In the genomic region with DNA sequence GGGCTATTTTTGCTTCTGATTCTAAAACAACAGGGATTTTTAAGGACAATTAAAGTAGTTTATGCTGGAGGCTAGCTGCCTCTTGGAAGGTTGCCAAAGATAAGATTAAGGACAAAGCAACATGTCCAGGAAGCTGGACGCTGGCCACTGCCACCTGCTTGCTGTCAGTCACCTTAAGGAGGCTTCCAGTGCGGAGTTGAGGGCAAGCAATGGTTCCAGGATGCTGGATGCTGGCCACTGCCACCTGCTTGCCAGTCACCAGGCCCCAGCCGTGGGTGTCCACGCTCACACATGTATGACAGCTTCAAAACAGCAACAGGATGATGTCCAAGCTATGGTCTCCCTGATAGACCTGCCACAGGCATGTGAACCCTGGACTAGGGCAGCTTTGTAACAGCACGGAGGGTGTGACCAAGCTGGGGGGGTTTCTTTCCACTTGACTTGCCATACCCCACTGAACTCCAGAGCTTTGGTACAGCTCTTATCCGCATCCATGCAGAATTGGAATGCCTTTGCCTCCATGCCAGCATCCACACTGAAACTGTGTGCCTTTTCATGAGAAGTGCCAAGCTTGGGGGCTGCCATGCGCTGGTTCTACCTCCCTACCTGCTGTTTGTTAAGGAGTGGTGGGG, we compare ENCODE assay signal across 9 mouse cellular contexts.
A peak's percentile ranks its signal among the peaks of the same experiment; 100 is the strongest.
DNase-seq lines count a peak whose midpoint lies in the region; ATAC-seq and TF ChIP-seq lines count a peak whose summit lies in the region.
"Had no signal": no experiment of that assay in that cellular context is flagged by ENCODE, and none has a peak within 500 bp of the region (broad histone marks: within the 10 kb centered on the region; RNA-seq: fewer than 3 reads in every experiment).

No protein-coding gene starts in this region.

- WGBS in midbrain, postnatal 0 days, result 70% methylated on average over 7 of the region's 7 CpGs
- 72% methylated on average over 7 of the region's 7 CpGs for WGBS in midbrain, embryonic 16.5 days
- WGBS in limb, embryonic 14.5 days, result 80% methylated on average over 7 of the region's 7 CpGs

- no peak overlapping the region for H3K4me2 ChIP-seq in midbrain, postnatal 0 days (ENCODE audit: low read depth, low read length, poor library complexity, severe bottlenecking)
- no peak overlapping the region for H3K4me2 ChIP-seq in midbrain, embryonic 16.5 days (ENCODE audit: low read length)
- H3K4me2 ChIP-seq in limb, embryonic 14.5 days (replicated peaks; ENCODE audit: low read depth, low read length, severe bottlenecking), result no peak overlapping the region
- H3K4me2 ChIP-seq: liver, embryonic 15.5 days had no signal

- TF ChIP-seq CTCF in midbrain, postnatal 0 days (IDR thresholded peaks at IDR 0.05), result no peak

- DNase-seq in heart, postnatal 10 days, result peak; percentile 3 to 14
- no peak for DNase-seq in heart, adult 8-10 months (ENCODE audit: low spot score)
- DNase-seq in midbrain, postnatal 0 days (ENCODE audit: low spot score), result peak; percentile 52
- DNase-seq in cerebellum, adult 8-10 months, result peak; percentile 1
- DNase-seq in limb, embryonic 14.5 days (ENCODE audit: low spot score), result peak; percentile 42
- DNase-seq in yolk sac, embryonic 10.5 days (ENCODE audit: low spot score), result no peak

- H3K9me3 ChIP-seq in midbrain, postnatal 0 days (ENCODE audit: low read length), result no peaks in the 10 kb centered on the region
- H3K9me3 ChIP-seq in midbrain, embryonic 16.5 days (replicated peaks; ENCODE audit: control insufficient read depth, low read length, poor library complexity, severe bottlenecking), result no peaks in the 10 kb centered on the region
- H3K9me3 ChIP-seq in limb, embryonic 14.5 days (ENCODE audit: control insufficient read depth, low read length), result no peaks in the 10 kb centered on the region
- H3K9me3 ChIP-seq: liver, embryonic 15.5 days had no signal

- intact Hi-C loops in heart, postnatal 10 days (cut with DNase I), result no loop called here

- no peaks in the 10 kb centered on the region for H3K4me1 ChIP-seq in midbrain, postnatal 0 days (ENCODE audit: insufficient read depth, low read length)
- H3K4me1 ChIP-seq in midbrain, embryonic 16.5 days (ENCODE audit: control insufficient read depth, insufficient read depth, low read length), result no peaks in the 10 kb centered on the region
- H3K4me1 ChIP-seq in limb, embryonic 14.5 days (ENCODE audit: control insufficient read depth, insufficient read depth, low read length), result no peaks in the 10 kb centered on the region
- H3K4me1 ChIP-seq: liver, embryonic 15.5 days had no signal

- no peaks in the 10 kb centered on the region for H3K27me3 ChIP-seq in midbrain, postnatal 0 days (ENCODE audit: insufficient read depth, low read length)
- no peaks in the 10 kb centered on the region for H3K27me3 ChIP-seq in midbrain, embryonic 16.5 days (ENCODE audit: control insufficient read depth, insufficient read depth, low read depth, low read length)
- H3K27me3 ChIP-seq in limb, embryonic 14.5 days (ENCODE audit: control insufficient read depth, insufficient read depth, low read length), result no peaks in the 10 kb centered on the region
- H3K27me3 ChIP-seq: liver, embryonic 15.5 days had no signal

- no peak for TF ChIP-seq POLR2A in limb, embryonic 14.5 days (IDR thresholded peaks at IDR 0.05; ENCODE audit: borderline replicate concordance, extremely low read depth, insufficient read depth, insufficient read length)

- H3K36me3 ChIP-seq in midbrain, postnatal 0 days (ENCODE audit: insufficient read depth, low read length), result no peaks in the 10 kb centered on the region
- H3K36me3 ChIP-seq in midbrain, embryonic 16.5 days (ENCODE audit: control insufficient read depth, insufficient read depth, low read length), result no peaks in the 10 kb centered on the region
- no peaks in the 10 kb centered on the region for H3K36me3 ChIP-seq in limb, embryonic 14.5 days (ENCODE audit: control insufficient read depth, insufficient read depth, low read length)
- H3K36me3 ChIP-seq: liver, embryonic 15.5 days had no signal

- H3K9ac ChIP-seq in midbrain, postnatal 0 days (replicated peaks; ENCODE audit: low read length, poor library complexity, severe bottlenecking), result no peak overlapping the region
- H3K9ac ChIP-seq in midbrain, embryonic 16.5 days (ENCODE audit: low read depth, low read length), result no peak overlapping the region
- no peak overlapping the region for H3K9ac ChIP-seq in limb, embryonic 14.5 days (ENCODE audit: low read depth, low read length, severe bottlenecking)
- H3K9ac ChIP-seq: liver, embryonic 15.5 days had no signal

- no peak for ATAC-seq in midbrain, postnatal 0 days (ENCODE audit: low FRiP score)
- no peak for ATAC-seq in midbrain, embryonic 16.5 days
- no peak for ATAC-seq in limb, embryonic 14.5 days (ENCODE audit: low FRiP score, low read depth)

- no peak overlapping the region for H3K4me3 ChIP-seq in midbrain, postnatal 0 days (ENCODE audit: low read depth, low read length)
- no peak overlapping the region for H3K4me3 ChIP-seq in midbrain, embryonic 16.5 days (ENCODE audit: low read depth, low read length)
- no peak overlapping the region for H3K4me3 ChIP-seq in limb, embryonic 14.5 days (replicated peaks; ENCODE audit: low read length)
- H3K4me3 ChIP-seq: liver, embryonic 15.5 days had no signal

- H3K27ac ChIP-seq in midbrain, postnatal 0 days (ENCODE audit: low read depth, low read length), result no peak overlapping the region
- H3K27ac ChIP-seq in midbrain, embryonic 16.5 days (ENCODE audit: low read length), result no peak overlapping the region
- no peak overlapping the region for H3K27ac ChIP-seq in limb, embryonic 14.5 days (replicated peaks; ENCODE audit: low read depth, low read length)
- H3K27ac ChIP-seq: liver, embryonic 15.5 days; stomach, postnatal 0 days had no signal

Comparison
In these comparisons a context has a peak if more than half of its experiments do, and no peak if none do; other contexts are left out.
1. DNase-seq: peak in heart, postnatal 10 days (2 of 2), midbrain, postnatal 0 days (single experiment), cerebellum, adult 8-10 months (single experiment) and limb, embryonic 14.5 days (single experiment); none in heart, adult 8-10 months (single experiment) and yolk sac, embryonic 10.5 days (single experiment).